Mouse (Mus musculus): ENCODE measurements around the gene Dalrd3. TPM values are rescaled to one million over a fixed set of nuclear protein-coding genes. Genes with fewer than 3 reads are reported as not detected.
A peak's percentile ranks its signal among the peaks of the same experiment; 100 is the strongest.

Gene Dalrd3
- polyA plus RNA-seq, 1 experiment from 2014 or later = 112 TPM

DNA sequence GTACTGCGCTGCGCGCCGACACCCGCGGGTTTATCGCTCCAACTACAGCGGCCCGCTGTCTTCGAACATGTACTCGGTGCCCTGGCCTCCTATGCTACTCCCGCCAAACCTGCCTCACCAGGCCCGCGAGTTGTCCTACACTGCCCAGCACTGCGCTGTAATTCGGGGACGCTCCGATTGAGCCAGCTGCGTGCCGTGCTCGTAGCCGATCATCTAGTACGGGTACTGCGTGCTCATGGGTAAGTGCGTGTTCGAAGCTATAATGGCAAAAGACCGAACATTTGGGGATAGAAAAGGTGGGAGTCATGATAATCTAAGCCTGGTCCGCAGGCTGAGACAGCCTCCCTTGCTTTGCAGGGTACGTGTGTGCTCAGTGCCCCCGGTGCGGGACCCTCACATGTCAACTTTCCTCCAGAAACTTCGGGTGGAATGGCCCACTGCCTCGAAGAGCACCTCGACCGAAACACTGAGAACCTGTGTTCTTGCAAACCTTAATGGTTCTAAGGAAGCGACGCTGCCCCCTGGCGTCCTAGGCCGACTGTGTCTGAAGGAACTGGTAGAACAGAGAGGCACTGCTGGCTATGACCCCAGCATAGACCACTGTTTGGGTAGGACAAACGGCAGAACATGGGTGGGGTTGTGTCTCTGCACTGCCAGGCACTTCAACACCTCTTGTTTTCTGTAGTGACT, 666 bp downstream of the Dalrd3 start:
- 1% methylated on average over 40 of the region's 40 CpGs for WGBS
- no peaks in the 10 kb centered on the region for H3K9me3 ChIP-seq (replicated peaks; ENCODE audit: control insufficient read depth, low read length)
- H3K27ac ChIP-seq (ENCODE audit: low read length) = peak overlapping the region; percentile 59
- H3K27me3 ChIP-seq (ENCODE audit: control insufficient read depth, insufficient read depth, low read length) = no peaks in the 10 kb centered on the region
- peaks cover 15% of the 10 kb centered on the region for H3K36me3 ChIP-seq (ENCODE audit: control insufficient read depth, insufficient read depth, low read length)
- ATAC-seq (ENCODE audit: insufficient read depth, low FRiP score) = peak; percentile 0; the same call in 1 of the 2 replicates
- peaks cover 27% of the 10 kb centered on the region for H3K4me1 ChIP-seq (ENCODE audit: control insufficient read depth, insufficient read depth, low read length)
- peak overlapping the region; percentile 96 for H3K4me2 ChIP-seq (ENCODE audit: low read depth, low read length)
- peak overlapping the region; percentile 75 for H3K4me3 ChIP-seq (replicated peaks; ENCODE audit: low read length)
- H3K9ac ChIP-seq (ENCODE audit: low read length) = peak overlapping the region; percentile 77

DNA sequence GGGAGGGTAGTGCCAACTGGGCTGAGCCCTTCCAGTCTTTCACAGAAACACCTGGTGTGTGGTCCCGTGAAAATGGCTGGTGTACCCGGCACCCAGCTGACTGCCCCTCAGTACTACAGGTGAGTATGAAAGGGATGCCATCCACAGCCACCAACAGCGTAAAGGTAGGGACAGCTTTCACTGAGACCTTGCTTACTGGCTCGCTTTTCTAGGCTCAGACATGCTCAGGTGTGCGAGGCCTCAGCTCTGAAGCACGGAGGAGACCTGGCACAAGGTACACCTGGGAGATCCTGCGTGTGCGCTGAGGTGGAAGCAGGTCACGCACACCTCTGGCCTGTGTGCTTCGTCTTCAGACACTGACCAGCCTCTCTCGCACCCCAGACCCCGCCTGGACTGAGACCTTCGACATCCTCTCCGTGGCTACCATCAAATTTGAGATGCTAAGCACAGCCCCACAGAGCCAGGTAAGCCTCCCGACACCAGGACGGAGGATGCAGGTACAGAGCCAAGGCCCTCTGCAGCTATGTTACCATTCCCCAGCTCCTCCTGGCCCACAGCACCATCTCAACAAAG, 1.8 kb downstream of the Dalrd3 start:
- no peak for ATAC-seq (ENCODE audit: insufficient read depth, low FRiP score)
- no peaks in the 10 kb centered on the region for H3K27me3 ChIP-seq (ENCODE audit: control insufficient read depth, insufficient read depth, low read length)
- H3K4me2 ChIP-seq (ENCODE audit: low read depth, low read length) = no peak overlapping the region
- H3K27ac ChIP-seq (ENCODE audit: low read length) = no peak overlapping the region
- H3K4me1 ChIP-seq (ENCODE audit: control insufficient read depth, insufficient read depth, low read length) = peaks cover 25% of the 10 kb centered on the region
- H3K36me3 ChIP-seq (ENCODE audit: control insufficient read depth, insufficient read depth, low read length) = peaks cover 15% of the 10 kb centered on the region
- 93% methylated on average over 16 of the region's 16 CpGs for WGBS
- no peaks in the 10 kb centered on the region for H3K9me3 ChIP-seq (replicated peaks; ENCODE audit: control insufficient read depth, low read length)
- no peak overlapping the region for H3K9ac ChIP-seq (ENCODE audit: low read length)
- no peak overlapping the region for H3K4me3 ChIP-seq (replicated peaks; ENCODE audit: low read length)

- ATAC-seq (ENCODE audit: insufficient read depth, low FRiP score) = no peak
- Histone ChIP-seq H3K4me3 (replicated peaks; ENCODE audit: low read length) (no peak overlapping the region), H3K36me3 (ENCODE audit: control insufficient read depth, insufficient read depth, low read length) (peaks cover 15% of the 10 kb centered on the region), H3K9ac (ENCODE audit: low read length) (no peak overlapping the region), H3K4me2 (ENCODE audit: low read depth, low read length) (no peak overlapping the region), H3K27ac (ENCODE audit: low read length) (no peak overlapping the region), H3K27me3 (ENCODE audit: control insufficient read depth, insufficient read depth, low read length) (no peaks in the 10 kb centered on the region), H3K4me1 (ENCODE audit: control insufficient read depth, insufficient read depth, low read length) (peaks cover 33% of the 10 kb centered on the region), H3K9me3 (replicated peaks; ENCODE audit: control insufficient read depth, low read length) (no peaks in the 10 kb centered on the region)
- WGBS = 74% methylated on average over 10 of the region's 10 CpGs
These were observed 2.6 kb downstream of the Dalrd3 start for GRCm38 (mm10) chr9:108572321-108572720.

GRCm38 (mm10) chr9:108573774-108574690, 4.3 kb downstream of the Dalrd3 start:
- WGBS = 55% methylated on average over 26 of the region's 26 CpGs
- Histone ChIP-seq H3K4me3 (replicated peaks; ENCODE audit: low read length) (no peak overlapping the region), H3K4me1 (ENCODE audit: control insufficient read depth, insufficient read depth, low read length) (peaks cover 34% of the 10 kb centered on the region), H3K36me3 (ENCODE audit: control insufficient read depth, insufficient read depth, low read length) (peaks cover 15% of the 10 kb centered on the region), H3K4me2 (ENCODE audit: low read depth, low read length) (no peak overlapping the region), H3K27ac (ENCODE audit: low read length) (no peak overlapping the region), H3K9me3 (replicated peaks; ENCODE audit: control insufficient read depth, low read length) (no peaks in the 10 kb centered on the region), H3K27me3 (ENCODE audit: control insufficient read depth, insufficient read depth, low read length) (no peaks in the 10 kb centered on the region), H3K9ac (ENCODE audit: low read length) (no peak overlapping the region)
- no peak for ATAC-seq (ENCODE audit: insufficient read depth, low FRiP score)

DNA sequence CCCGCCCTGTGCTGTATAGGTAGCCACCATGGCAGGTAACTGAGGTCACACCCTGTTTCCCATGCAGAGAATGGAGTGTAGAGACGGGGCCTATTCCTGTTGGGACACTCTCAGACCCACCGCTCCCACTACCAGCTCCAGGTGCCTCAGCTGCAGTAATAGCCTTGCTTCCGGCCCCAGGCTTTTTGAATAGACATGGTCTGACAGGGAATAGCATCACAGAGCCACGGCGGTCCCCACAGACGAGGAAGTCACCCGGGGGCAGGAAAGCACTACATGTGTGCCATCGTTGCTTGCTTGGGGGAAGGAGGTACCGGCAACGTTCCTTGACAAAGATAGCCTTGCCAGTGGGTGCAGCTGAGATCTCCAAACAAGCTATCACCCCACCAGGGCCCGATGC, 5.2 kb downstream of the Dalrd3 start:
- WGBS = 88% methylated on average over 12 of the region's 12 CpGs
- H3K27me3 ChIP-seq (ENCODE audit: control insufficient read depth, insufficient read depth, low read length) = no peaks in the 10 kb centered on the region
- ATAC-seq (ENCODE audit: insufficient read depth, low FRiP score) = no peak
- no peaks in the 10 kb centered on the region for H3K9me3 ChIP-seq (replicated peaks; ENCODE audit: control insufficient read depth, low read length)
- H3K4me3 ChIP-seq (replicated peaks; ENCODE audit: low read length) = no peak overlapping the region
- peaks cover 15% of the 10 kb centered on the region for H3K36me3 ChIP-seq (ENCODE audit: control insufficient read depth, insufficient read depth, low read length)
- H3K9ac ChIP-seq (ENCODE audit: low read length) = no peak overlapping the region
- H3K27ac ChIP-seq (ENCODE audit: low read length) = no peak overlapping the region
- no peak overlapping the region for H3K4me2 ChIP-seq (ENCODE audit: low read depth, low read length)
- H3K4me1 ChIP-seq (ENCODE audit: control insufficient read depth, insufficient read depth, low read length) = peaks cover 38% of the 10 kb centered on the region

DNA sequence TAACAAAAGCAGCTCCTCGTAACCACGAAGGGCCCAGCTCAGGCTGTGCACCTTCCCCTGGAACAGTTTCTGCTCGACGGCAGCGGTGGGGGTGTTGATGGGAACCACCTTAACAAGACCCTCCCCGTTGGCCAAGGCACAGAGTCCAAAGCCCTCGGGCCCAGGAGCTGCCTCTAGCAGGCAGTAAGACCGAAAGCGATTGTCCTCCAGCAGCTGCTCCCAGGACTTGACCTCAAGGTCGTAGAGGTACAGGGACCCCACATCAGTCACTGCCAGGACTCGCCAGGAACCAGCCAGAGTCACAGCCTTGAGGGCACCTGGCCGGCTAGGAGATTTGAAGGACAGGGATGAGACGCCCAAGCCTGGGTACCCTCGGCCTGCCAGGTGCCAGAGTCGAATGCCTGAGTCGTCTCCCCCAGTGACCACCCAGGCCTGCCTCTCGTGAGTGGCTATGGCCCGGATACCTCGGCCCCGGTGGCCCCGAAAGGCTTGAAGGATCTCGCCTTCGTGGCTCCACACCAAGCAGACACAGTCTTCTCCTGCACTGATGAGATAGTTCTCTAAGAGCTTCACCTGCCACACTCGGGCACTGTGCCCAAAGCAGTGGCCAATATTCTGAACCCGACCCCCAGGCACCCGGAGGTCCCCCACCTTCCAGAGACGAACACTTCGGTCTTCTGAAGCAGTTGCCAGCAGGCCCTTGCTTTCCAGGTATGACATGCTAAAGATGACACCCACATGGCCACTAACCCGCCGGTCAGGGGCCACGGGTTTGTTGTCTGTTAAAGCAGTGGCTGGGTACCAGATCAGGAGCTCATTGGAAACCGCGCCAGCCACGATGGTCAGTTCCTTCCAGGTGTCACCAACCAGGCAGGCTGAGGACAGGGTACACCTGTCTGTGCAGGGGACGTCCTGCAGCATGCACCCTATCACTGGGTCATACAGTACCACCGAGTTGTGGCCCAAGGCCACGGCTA, 5.9 kb downstream of the Dalrd3 start:
- Histone ChIP-seq H3K4me1 (ENCODE audit: control insufficient read depth, insufficient read depth, low read length) (peaks cover 34% of the 10 kb centered on the region), H3K4me3 (replicated peaks; ENCODE audit: low read length) (no peak overlapping the region), H3K4me2 (ENCODE audit: low read depth, low read length) (no peak overlapping the region), H3K9me3 (replicated peaks; ENCODE audit: control insufficient read depth, low read length) (no peaks in the 10 kb centered on the region), H3K27me3 (ENCODE audit: control insufficient read depth, insufficient read depth, low read length) (no peaks in the 10 kb centered on the region), H3K27ac (ENCODE audit: low read length) (no peak overlapping the region), H3K36me3 (ENCODE audit: control insufficient read depth, insufficient read depth, low read length) (peaks cover 15% of the 10 kb centered on the region), H3K9ac (ENCODE audit: low read length) (no peak overlapping the region)
- ATAC-seq (ENCODE audit: insufficient read depth, low FRiP score) = no peak
- WGBS = 74% methylated on average over 37 of the region's 37 CpGs

- no peaks in the 10 kb centered on the region for H3K9me3 ChIP-seq (replicated peaks; ENCODE audit: control insufficient read depth, low read length)
- WGBS = 26% methylated on average over 6 of the region's 6 CpGs
- peak overlapping the region; percentile 91 for H3K4me2 ChIP-seq (ENCODE audit: low read depth, low read length)
- peak overlapping the region; percentile 72 for H3K4me3 ChIP-seq (replicated peaks; ENCODE audit: low read length)
- peaks cover 15% of the 10 kb centered on the region for H3K36me3 ChIP-seq (ENCODE audit: control insufficient read depth, insufficient read depth, low read length)
- no peak for ATAC-seq (ENCODE audit: insufficient read depth, low FRiP score)
- H3K27ac ChIP-seq (ENCODE audit: low read length) = no peak overlapping the region
- peaks cover 31% of the 10 kb centered on the region for H3K4me1 ChIP-seq (ENCODE audit: control insufficient read depth, insufficient read depth, low read length)
- H3K9ac ChIP-seq (ENCODE audit: low read length) = peak overlapping the region; percentile 94; the same call in 1 of the 2 replicates
- no peaks in the 10 kb centered on the region for H3K27me3 ChIP-seq (ENCODE audit: control insufficient read depth, insufficient read depth, low read length)
These were observed 7.3 kb downstream of the Dalrd3 start for GRCm38 (mm10) chr9:108577025-108577424.

GRCm38 (mm10) chr9:108577934-108578544, 8.4 kb downstream of the Dalrd3 start:
- under 1% methylated on average over 24 of the region's 24 CpGs for WGBS
- peaks cover 31% of the 10 kb centered on the region for H3K4me1 ChIP-seq (ENCODE audit: control insufficient read depth, insufficient read depth, low read length)
- H3K9ac ChIP-seq (ENCODE audit: low read length) = peak overlapping the region; percentile 94
- H3K9me3 ChIP-seq (replicated peaks; ENCODE audit: control insufficient read depth, low read length) = no peaks in the 10 kb centered on the region
- peaks cover 9% of the 10 kb centered on the region; the same call in 1 of the 2 replicates for H3K36me3 ChIP-seq (ENCODE audit: control insufficient read depth, insufficient read depth, low read length)
- peak overlapping the region; percentile 91 for H3K4me2 ChIP-seq (ENCODE audit: low read depth, low read length)
- H3K27me3 ChIP-seq (ENCODE audit: control insufficient read depth, insufficient read depth, low read length) = no peaks in the 10 kb centered on the region
- ATAC-seq (ENCODE audit: insufficient read depth, low FRiP score) = peak; percentile 5
- peak overlapping the region; percentile 72 for H3K4me3 ChIP-seq (replicated peaks; ENCODE audit: low read length)
- H3K27ac ChIP-seq (ENCODE audit: low read length) = peak overlapping the region; percentile 90

Measured in stomach, embryonic 16.5 days (tissue).